Mouse (Mus musculus): ENCODE results near the gene Lhx1. TPM values are rescaled to one million over a fixed set of nuclear protein-coding genes. Genes with fewer than 3 reads are reported as not detected.

Lhx1 gene
- polyA plus RNA-seq (2014; fragmentation: Illumina TruSeq; extraction: RNeasy Lipid Tissue Mini Kit (QIAGEN cat#74804)): not detected

GRCm38 (mm10) chr11:84525421-84526274 is at the start of gene Lhx1:
TSS of gene Lhx1 (minus strand) at chr11:84525535.

GRCm38 (mm10) chr11:84513171-84514116 is 11.9 kb downstream of the Lhx1 start, which contains the start of gene Aatf:
TSS of gene Aatf (minus strand) at chr11:84513522.

Other genes starting within 250 kb of the Lhx1 start
- gene Aatf, start 12.0 kb downstream of the Lhx1 start, polyA plus RNA-seq (2014; fragmentation: Illumina TruSeq; extraction: RNeasy Lipid Tissue Mini Kit (QIAGEN cat#74804)): 39.7 TPM

Data from ovary, adult 10 weeks (tissue).